Mouse (Mus musculus) ES-Bruce4 (cell line): ENCODE measurements around the gene Ltbp3.

Source experiments
- CTCF ChIP-seq: IDR thresholded peaks from one replicate; pipeline ENCODE4 v1.8.1; 2011; ENCODE audit warnings: low read depth, low read length
- EP300 ChIP-seq: IDR thresholded peaks from 2 replicates; pipeline ENCODE4 v1.6.1; 2011; ENCODE audit warnings: low read depth, low read length; ENCODE audit not compliant: insufficient read depth

GRCm38 (mm10) chr19:5807740-5808139, 67.0 kb downstream of the Ltbp3 start:
- no peak for TF ChIP-seq CTCF
- no peak for TF ChIP-seq EP300
